Mouse (Mus musculus): ENCODE data around the gene Tshz3.

GRCm38 (mm10) chr7:36778456-36778855 is 80.5 kb downstream of the Tshz3 start:
- no peak for TF ChIP-seq CTCF (conservative IDR thresholded peaks at IDR 0.05; ENCODE audit: insufficient read depth, insufficient read length, low read depth, low read length)
- no peak for TF ChIP-seq POLR2A (IDR thresholded peaks at IDR 0.05; ENCODE audit: low read depth, low read length)
